Mouse (Mus musculus) inflammation-experienced regulatory T-cells (primary cell): ENCODE results near the gene 1500011B03Rik. TPM values are rescaled to one million over a fixed set of nuclear protein-coding genes. Genes with fewer than 3 reads are reported as not detected.

Experiments used
- polyA plus RNA-seq, 2 experiments: library from polyadenylated mRNA; unstranded; fragments of 100-300 nt; shearing (Covaris generic); gene quantifications; one replicate each; pipeline ENCODE4 v1.2.1; 2017

1500011B03Rik gene
- polyA plus RNA-seq = 10 to 100 TPM; 63.0 to 63.3 TPM

GRCm38 (mm10) chr5:114822796-114823688 lies at the start of gene 1500011B03Rik:
Gene 1500011B03Rik, minus strand, starts transcription at chr5:114823468.

DNA sequence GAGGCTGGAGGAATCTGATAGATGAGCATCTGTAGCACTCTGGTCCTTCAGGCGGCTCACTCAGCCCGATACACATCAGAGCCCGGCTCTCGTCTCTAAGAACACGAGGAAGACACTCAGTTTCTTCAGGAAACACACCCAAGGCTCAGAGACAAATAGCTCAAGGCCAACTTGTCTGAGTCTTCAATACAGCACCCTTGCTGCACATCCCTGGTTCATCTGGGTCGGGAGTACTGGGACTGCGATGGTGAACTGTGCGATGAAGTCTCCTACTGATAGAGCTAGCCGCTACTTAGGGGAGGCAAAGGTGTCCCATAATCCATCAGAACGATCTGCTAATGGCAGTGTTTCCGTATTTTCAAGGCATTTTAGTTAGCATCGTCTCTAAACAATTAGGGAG lies 35.3 kb upstream of the 1500011B03Rik start, which contains the start of gene Gm9936:
Gene Gm9936, minus strand, starts transcription at position 101 of the 400 bp plus-strand sequence.

GRCm38 (mm10) chr5:114853364-114853763 lies 30.1 kb upstream of the 1500011B03Rik start, which contains the start of gene 4930519G04Rik:
Gene 4930519G04Rik, plus strand, starts transcription at chr5:114853664.

GRCm38 (mm10) chr5:114775056-114775979 lies 48.0 kb downstream of the 1500011B03Rik start, which contains the start of gene Git2:
Gene Git2, minus strand, starts transcription at chr5:114775517.

DNA sequence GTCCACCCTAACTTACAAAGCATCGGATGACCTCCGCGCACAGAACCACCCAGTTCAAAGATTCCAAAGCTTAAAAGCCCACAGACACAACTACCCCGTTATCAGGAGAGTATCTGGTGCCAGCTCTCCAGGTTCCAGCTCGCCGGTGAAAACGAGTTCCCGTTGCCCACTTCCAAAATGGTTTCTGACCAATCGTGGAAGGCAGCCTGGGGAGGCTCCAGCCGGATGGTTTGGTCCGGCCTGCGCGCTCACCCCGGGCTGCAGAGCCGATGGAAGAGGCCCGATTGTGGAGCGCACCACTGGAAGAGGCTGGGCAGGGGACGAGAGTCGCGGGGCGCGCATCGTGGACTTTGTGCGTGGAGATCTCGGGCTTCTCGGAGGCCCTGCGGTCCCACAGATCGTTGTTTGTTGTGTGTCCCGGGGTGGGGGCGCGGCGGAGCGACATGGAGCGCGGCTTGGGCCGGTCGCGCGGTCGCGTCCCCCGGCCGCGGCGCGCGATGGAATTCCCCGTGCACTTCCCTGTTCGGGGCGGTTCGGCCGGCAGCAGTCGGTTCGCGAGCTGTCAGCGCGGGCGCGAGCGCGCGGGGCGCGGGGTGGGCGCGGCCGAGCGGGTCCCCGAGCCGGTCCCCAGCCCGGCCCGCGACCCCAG lies 48.7 kb downstream of the 1500011B03Rik start, which contains the start of gene Ankrd13a:
Gene Ankrd13a, plus strand, starts transcription at position 275 of the 649 bp plus-strand sequence.

Other genes with a start within 250 kb of the 1500011B03Rik start
- 1 to 10 TPM in 1 of 2 experiments, under 1 TPM in 1; 0.49 to 2.0 TPM for gene Trpv4, start 165.0 kb downstream of the 1500011B03Rik start, polyA plus RNA-seq
- gene Gltp, start 132.5 kb downstream of the 1500011B03Rik start, polyA plus RNA-seq = 100 to 1,000 TPM; 311 to 348 TPM
- gene Tchp, start 115.7 kb downstream of the 1500011B03Rik start, polyA plus RNA-seq = 10 to 100 TPM; 19.1 to 21.0 TPM
- 100 to 1,000 TPM; 145 to 166 TPM for gene Ankrd13a, start 48.8 kb downstream of the 1500011B03Rik start, polyA plus RNA-seq
- 100 to 1,000 TPM; 124 to 136 TPM for gene Git2, start 48.0 kb downstream of the 1500011B03Rik start, polyA plus RNA-seq
- 1 to 10 TPM in 1 of 2 experiments, under 1 TPM in 1; 0.16 to 1.2 TPM for gene 4930519G04Rik, start 30.2 kb upstream of the 1500011B03Rik start, polyA plus RNA-seq
- under 1 TPM in 1 of 2 experiments, not detected in 1; 0.33 TPM for gene Gm9936, start 35.2 kb upstream of the 1500011B03Rik start, polyA plus RNA-seq
- gene Oasl2, start 73.5 kb upstream of the 1500011B03Rik start, polyA plus RNA-seq = 10 to 100 TPM; 11.3 to 19.1 TPM
- gene Oasl1, start 99.8 kb upstream of the 1500011B03Rik start, polyA plus RNA-seq = 1 to 10 TPM; 4.0 to 7.8 TPM
- gene 2210016L21Rik, start 118.7 kb upstream of the 1500011B03Rik start, polyA plus RNA-seq = 10 to 100 TPM; 44.4 to 51.4 TPM
- gene Hnf1a, start 147.6 kb upstream of the 1500011B03Rik start, polyA plus RNA-seq = under 1 TPM in 1 of 2 experiments, not detected in 1; 0.11 TPM
- 10 to 100 TPM; 59.1 to 69.8 TPM for gene Sppl3, start 187.7 kb upstream of the 1500011B03Rik start, polyA plus RNA-seq